Mouse (Mus musculus) G1E-ER4 (cell line): ENCODE data around the gene Iba57. TPM values are rescaled to one million over a fixed set of nuclear protein-coding genes. Genes with fewer than 3 reads are reported as not detected.

Experiments used
- GATA1 ChIP-seq: IDR thresholded peaks from one replicate; pipeline ENCODE4 v1.8.0; 2012; ENCODE audit warnings: low read length, inconsistent platforms
- polyA plus RNA-seq: library from polyadenylated mRNA; stranded (reverse); fragments of >175 nt; gene quantifications from 2 replicates; pipeline ENCODE4 v1.2.3, GENCODE M21; 2012

The Iba57 gene
- polyA plus RNA-seq, 1 experiment: 18.7 TPM

DNA sequence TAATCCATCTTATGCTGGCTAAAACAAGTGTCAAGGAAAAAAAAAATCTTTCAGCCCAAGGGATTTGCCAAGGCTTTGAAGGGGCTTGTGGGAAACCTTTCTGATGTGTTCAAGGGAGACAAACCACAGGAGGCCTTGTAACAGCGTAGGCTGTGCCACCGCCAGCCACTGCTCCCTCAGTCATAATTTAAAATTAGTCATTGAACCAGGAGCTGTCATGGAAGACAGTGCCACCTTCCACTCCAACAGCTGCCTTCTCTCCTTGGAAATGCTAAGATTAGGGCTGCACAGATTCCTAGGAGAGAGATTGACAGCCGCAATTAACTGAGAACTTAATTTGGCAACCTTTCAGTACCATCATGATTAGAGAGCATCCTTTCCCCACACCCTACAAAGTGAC lies 14.2 kb downstream of the Iba57 start:
- no peak for TF ChIP-seq GATA1

- no peak for TF ChIP-seq GATA1
Measured at GRCm38 (mm10) chr11:59142962-59143361, 20.6 kb downstream of the Iba57 start.

- TF ChIP-seq GATA1: no peak
Measured at GRCm38 (mm10) chr11:59141772-59142370, 21.7 kb downstream of the Iba57 start.

GRCm38 (mm10) chr11:59138537-59139486 lies 24.7 kb downstream of the Iba57 start:
- no peak for TF ChIP-seq GATA1

- no peak for TF ChIP-seq GATA1
Measured at GRCm38 (mm10) chr11:59136994-59137706, 26.4 kb downstream of the Iba57 start.

- TF ChIP-seq GATA1: no peak
Measured at GRCm38 (mm10) chr11:59135904-59136452, 27.6 kb downstream of the Iba57 start, which contains the start of gene Obscn. Gene Obscn, minus strand, starts transcription at chr11:59136402.

DNA sequence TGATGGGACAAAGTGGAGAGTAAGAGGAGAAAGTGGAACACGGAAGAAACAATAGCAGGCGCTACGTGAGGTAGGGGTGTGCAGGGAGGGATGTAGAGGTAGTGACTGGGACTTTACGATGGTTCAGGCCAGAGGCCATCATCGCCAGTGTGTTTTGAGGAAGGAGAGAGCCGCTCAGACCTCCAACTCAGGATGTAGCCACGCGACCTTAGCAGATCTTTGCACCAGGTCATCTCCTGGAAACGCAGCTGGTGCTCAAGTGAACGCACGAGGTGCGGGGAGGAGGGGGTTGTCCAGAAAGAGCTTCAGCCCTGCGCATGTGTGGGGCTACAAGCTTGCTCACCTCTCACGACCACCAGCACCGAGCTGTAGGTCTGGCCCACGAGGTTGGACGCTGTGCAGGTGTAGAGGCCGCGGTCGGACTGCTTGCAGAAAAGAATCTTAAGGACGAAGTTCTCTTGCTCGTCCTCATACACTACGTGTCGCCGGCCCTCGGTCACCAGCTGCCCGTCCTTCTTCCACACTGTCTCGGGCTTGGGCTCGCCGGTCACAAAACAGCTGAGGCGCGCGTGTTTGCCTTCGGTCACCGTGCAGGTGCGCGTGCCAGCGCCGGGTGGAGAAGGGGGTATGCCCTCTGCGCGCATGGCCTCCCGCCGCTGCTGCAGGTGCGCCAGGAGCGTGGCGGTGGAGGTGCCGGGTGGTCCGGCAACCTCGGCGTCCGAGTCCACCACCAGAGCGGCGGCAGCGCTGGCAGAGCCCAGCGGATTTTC lies 28.3 kb downstream of the Iba57 start:
- no peak for TF ChIP-seq GATA1

DNA sequence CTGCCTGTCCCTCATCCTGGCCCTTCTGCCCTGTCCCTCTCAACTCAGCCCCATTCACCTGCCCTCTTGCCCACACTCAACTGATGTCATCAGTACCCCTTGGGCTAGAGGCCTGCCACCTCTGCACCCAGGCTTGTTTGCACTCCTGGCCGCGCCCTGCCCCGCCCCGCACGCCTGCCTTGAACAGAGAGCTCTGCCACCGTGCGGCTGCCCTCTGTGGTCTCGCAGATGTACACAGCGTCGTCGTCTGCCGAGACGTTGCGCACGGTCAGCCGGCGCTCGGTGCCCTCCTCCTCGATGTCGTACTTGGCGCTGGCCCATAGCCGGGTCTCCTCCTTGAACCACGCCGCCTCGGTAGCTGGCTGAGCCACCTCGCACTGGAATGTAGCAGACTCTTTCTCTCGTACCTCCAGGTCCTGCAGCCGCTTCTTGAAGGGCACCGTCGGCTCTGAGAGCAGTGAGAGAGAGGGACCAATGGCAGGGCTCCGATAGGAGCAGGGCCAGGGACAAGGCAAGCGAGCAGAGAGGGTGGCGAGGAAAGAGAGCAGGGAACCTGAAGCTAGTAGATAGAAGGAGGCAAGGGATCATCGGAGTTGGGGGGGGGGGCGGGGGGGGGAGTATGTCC lies 29.1 kb downstream of the Iba57 start:
- no peak for TF ChIP-seq GATA1

- TF ChIP-seq GATA1: no peak
Measured at GRCm38 (mm10) chr11:59132065-59132464, 31.5 kb downstream of the Iba57 start.

GRCm38 (mm10) chr11:59131348-59131919 lies 32.1 kb downstream of the Iba57 start:
- no peak for TF ChIP-seq GATA1

GRCm38 (mm10) chr11:59130782-59131181 lies 32.8 kb downstream of the Iba57 start:
- no peak for TF ChIP-seq GATA1

DNA sequence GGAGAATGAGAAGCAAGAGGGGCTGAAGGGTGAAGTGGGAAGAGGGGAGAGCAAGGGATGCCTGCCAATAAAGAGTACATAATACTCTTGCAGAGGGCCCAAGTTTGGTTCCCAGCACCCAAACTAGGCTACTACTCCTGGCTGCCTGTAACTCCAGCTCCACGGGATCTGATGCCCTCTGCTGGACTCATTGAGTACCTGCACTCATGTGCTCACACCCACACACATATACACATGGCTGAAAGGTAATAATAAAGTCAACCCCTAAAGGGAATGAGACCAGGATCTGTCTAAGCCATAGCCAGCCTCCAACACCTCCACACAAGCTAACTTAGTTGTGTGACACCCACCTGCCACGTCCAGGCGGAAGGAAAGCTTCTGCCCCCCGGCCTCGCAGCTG lies 57.6 kb downstream of the Iba57 start:
- TF ChIP-seq GATA1: no peak

Other genes with a start within 250 kb of the Iba57 start
- not detected in 2 replicates for gene Btnl10, start 245.8 kb downstream of the Iba57 start, polyA plus RNA-seq
- 434 and 543 TPM in 2 replicates for gene Rnf187, start 224.8 kb downstream of the Iba57 start, polyA plus RNA-seq
- gene Hist3h2ba, start 214.8 kb downstream of the Iba57 start, polyA plus RNA-seq: 0.11 TPM in 1 of 2 replicates, not detected in the other
- gene Hist3h2a, start 209.1 kb downstream of the Iba57 start, polyA plus RNA-seq: 4.0 and 6.8 TPM in 2 replicates
- gene Trim17, start 209.1 kb downstream of the Iba57 start, polyA plus RNA-seq: 2.5 TPM in 1 of 2 replicates, not detected in the other
- gene Trim11, start 185.6 kb downstream of the Iba57 start, polyA plus RNA-seq: 78.0 and 93.7 TPM in 2 replicates
- 14.0 and 17.6 TPM in 2 replicates for gene Obscn, start 27.3 kb downstream of the Iba57 start, polyA plus RNA-seq
- 0.05 and 0.08 TPM in 2 replicates for gene Gjc2, start 19.5 kb upstream of the Iba57 start, polyA plus RNA-seq
- 53.2 and 59.5 TPM in 2 replicates for gene Guk1, start 28.5 kb upstream of the Iba57 start, polyA plus RNA-seq
- 44.5 and 45.8 TPM in 2 replicates for gene Mrpl55, start 38.7 kb upstream of the Iba57 start, polyA plus RNA-seq
- gene 2310033P09Rik, start 44.6 kb upstream of the Iba57 start, polyA plus RNA-seq: 48.1 and 49.1 TPM in 2 replicates
- 176 and 180 TPM in 2 replicates for gene Arf1, start 64.5 kb upstream of the Iba57 start, polyA plus RNA-seq
- not detected in 2 replicates for gene Wnt3a, start 127.0 kb upstream of the Iba57 start, polyA plus RNA-seq
- not detected in 2 replicates for gene Wnt9a, start 143.2 kb upstream of the Iba57 start, polyA plus RNA-seq
- not detected in 2 replicates for gene Prss38, start 211.9 kb upstream of the Iba57 start, polyA plus RNA-seq